Mouse (Mus musculus): Measurements from ENCODE around the gene P2rx5.
A peak's percentile ranks its signal among the peaks of the same experiment; 100 is the strongest.

Gene P2rx5

DNA sequence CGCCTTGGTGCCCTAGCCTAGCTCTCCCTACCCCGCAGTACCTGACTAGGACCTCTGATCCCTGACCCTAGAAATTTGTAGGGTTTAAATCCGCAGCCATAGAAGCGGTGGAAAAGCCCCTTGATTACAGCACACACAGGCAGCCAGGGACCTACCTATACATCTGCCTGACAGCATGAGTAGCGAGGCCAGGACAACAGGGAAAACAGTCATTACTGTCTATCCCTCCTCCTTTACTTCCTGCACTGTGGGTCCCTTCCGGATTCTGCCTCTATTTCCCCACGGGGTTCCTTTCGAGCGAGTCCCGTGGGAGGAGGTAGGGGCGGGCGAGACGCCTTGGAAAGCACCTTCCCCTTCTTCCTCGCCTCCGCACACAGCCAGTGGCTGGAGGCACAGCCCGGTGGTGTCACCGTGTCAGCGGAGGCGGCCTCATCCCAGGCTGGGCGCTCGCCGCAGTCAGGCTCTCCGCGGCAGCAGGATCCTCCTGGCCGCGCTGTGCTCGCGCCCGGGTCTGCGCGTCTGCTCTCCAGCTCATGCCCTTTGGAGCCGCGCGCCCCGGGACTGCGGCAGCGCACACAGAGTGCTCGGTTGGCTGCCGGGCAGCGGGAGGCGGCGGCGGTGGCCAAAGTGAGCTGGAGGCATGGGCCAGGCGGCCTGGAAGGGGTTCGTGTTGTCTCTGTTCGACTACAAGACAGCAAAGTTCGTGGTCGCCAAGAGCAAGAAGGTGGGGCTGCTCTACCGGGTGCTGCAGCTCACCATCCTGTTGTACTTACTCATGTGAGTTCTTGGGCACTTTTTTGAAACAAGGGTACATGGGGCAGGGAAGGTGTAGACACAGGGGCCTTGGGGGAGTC is at the start of gene P2rx5:
TSS of gene P2rx5 (plus strand) at position 465 of the 854 bp plus-strand sequence.
- no peak for DNase-seq (ENCODE audit: low spot score)

DNA sequence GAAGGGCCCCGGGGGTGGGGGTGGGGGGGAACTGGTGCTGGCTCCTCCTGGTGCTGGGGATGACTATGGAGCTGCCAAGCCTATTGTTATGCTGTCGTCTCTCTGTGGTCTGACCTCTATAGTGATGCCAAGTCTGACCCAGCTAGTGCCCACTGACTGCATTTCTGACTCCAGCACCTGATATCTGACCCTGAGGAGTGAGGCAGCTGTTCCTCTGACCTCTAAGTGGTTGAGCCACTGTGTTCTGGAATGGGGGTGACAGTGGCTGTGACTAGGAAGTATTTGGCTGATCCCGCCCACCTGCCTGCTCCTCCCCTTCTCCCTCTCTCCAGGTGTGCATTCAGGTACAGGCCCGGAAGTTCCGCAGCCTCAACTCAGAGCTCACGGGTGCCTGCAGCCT is 48.8 kb upstream of the P2rx5 start:
- no peak for DNase-seq (ENCODE audit: low spot score)

DNA sequence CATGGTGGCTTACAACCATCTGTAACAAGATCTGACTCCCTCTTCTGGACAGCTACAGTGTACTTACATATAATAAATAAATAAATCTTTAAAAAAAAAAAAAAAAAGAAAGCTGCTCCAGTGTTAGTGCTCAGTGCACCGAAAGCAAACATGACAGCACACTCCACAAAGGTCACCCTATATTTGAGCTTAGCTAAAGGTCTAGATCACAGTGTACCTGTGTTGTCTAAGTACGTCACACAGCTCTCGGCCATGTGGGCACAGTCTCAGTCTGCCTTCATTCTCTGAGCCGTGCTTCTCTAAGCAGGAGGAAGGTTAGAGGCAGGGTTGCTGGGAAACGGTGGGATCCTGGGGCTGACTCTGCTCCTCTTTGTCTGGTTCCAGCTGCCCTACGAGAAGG is 33.7 kb upstream of the P2rx5 start:
- DNase-seq (ENCODE audit: low spot score) = no peak

DNA sequence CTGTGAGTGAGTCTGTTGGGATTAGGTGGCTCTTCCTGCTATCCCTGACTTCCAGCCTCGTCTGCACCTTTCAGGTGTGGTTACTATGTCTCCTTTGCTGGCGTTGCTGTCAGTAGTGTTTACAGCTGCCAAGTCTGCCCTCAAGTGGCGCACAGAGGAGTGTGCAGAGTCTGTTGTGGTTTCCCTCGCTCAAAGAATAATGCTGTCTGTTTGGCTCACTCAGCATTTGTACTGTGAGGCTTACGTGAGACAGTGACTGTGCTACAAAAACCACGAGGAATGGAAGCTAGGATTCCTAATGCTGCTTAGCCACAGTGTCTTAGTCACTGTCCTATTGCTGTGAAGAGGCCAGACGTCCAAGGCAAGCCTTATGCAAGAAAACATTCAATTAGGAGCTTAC is 29.2 kb upstream of the P2rx5 start:
- DNase-seq (ENCODE audit: low spot score) = no peak

DNA sequence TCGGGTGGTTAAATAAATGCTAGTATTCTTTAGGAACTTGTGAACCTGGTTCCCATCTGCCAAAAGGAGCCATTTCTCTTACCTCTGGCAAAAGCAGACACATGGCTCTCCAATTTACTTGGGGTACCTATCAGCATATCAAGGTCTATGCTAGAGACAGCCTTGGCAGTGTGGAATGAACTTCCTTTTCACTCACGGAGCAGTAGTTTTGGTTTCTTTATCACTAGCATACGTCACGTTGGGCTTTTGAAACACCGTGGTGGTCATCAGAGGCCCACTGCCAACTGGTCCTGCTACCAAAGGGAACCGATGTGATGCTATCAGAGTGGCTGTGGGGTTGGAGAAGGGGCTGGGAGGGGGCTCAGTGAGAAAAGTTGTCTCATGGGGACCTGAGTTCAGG is 27.2 kb upstream of the P2rx5 start:
- no peak for DNase-seq (ENCODE audit: low spot score)

DNA sequence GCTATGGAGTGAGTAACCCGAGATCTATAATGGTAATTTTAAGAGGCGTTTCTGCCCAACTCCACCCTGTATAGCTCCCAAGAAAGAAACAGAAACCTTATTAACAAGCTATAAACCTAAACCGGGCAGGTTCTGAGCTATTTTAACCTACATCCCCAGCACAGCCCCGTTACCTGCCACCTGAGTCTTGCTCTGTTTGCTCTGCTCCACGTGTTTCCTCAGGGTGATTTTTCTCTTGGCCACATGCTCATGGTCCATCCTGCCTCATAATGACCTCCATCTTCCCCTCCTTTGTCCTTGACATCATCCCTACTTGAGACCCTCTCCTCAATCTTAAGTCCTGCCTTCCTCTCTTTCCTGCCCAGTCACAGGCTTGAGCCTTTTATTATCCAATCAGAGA is 26.0 kb upstream of the P2rx5 start:
- no peak for DNase-seq (ENCODE audit: low spot score)

DNA sequence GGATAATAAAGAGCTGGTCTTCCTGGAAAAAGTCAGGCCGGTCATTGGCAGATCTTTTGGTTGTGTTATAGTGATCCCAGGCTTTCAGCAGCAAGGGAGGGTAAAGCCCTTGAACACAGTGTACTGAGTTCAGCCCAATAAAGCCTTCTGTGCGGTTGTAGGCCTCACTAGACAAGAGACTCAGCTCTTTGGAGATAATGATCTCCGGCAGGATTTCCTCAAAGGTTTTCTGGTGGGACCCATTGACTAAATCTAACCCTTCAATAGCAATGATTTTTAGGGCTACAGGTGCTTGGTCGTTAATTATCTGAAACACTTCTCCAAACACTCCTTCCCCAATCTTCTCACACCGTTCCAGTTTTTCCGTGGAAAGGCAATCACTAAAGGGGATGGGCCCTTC is 23.6 kb upstream of the P2rx5 start:
- no peak for DNase-seq (ENCODE audit: low spot score)

DNA sequence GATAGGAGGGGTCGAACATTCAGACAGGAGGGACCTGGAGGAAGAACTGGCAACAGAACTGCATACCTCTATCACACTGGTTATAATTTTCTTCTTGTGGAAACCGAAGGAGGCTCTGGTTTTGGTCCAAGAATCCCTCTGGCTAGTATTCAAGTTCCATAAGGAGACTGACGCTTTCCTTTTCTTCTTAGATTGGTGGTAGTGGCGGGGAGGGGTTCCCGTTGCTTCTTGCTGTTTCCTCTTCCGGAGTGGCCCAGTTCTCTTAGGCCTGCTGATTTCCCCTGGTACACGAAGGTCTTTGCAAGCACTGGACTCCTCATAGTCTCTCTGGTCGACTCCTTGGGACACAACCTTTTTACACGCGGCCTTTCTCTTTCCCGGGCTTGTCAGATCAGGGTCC is 23.1 kb upstream of the P2rx5 start:
- DNase-seq (ENCODE audit: low spot score) = no peak

DNA sequence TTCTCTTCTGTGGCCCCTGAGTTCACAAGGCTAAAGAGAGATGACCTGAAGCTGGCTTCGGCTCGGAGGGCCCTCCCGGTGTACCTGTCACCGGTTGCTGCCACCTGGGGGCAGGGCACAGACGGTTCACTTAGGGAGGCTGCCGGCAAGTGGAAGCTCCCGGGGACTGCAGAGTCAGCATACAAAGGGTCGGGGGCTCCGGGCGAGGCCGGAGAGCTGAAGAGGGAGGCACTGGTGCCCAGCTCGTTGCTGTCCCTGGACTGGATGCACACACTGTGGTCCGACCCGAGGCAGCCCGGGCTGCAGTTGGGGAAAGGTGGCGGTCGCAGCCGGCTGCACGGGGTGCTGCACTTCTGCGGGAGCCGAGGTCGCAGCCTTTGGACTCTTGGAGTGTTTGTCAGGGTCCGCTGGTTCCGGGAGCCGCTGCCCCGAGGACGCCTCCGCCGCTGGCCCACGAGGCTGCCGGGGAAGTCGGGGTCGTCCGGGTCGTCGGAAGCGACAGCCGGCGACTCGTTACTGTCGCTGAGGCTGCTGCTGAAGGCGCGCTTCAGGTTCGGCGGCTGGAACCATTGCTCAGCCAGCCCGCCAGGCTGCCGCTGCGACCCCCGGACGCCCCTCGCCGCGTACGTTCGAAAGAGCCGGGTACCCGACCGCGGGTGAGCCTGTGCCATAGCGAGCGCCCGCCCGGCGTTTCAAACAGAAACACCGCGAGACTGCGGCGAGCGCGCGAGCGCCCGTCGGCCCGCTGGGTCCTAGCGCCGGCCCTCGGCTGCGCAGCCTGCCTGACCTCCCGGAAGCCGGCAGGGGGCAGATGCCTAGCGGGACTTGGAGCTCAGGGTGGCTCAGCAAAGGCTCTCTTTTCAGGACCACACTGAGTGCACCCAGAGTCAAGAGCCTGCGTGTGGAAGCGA is 22.4 kb upstream of the P2rx5 start, which contains the start of gene Haspin:
TSS of gene Haspin (minus strand) at position 704 of the 911 bp plus-strand sequence.
- DNase-seq (ENCODE audit: low spot score) = peak; percentile 75

DNA sequence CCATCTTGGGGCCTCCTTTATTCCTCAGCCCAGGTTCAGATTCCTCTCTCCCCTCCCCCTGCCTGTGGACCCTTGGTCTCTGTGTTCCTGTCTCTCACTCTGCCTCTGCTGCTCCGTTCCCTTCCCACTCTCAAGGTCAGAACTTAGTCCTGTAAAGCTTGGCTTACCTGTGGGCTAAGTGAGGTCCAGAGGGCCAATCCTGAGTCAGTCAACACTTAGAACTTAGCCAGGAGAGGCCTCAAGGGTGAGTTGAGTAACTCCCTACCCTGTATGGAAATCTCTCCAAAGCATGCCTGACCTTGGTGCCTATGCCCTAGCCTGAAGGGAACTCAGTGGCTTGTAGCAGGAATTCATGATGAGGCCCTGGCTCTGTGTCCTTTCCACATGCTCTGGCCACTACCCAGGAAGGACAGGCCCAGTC is 15.9 kb upstream of the P2rx5 start:
- no peak for DNase-seq (ENCODE audit: low spot score)

DNA sequence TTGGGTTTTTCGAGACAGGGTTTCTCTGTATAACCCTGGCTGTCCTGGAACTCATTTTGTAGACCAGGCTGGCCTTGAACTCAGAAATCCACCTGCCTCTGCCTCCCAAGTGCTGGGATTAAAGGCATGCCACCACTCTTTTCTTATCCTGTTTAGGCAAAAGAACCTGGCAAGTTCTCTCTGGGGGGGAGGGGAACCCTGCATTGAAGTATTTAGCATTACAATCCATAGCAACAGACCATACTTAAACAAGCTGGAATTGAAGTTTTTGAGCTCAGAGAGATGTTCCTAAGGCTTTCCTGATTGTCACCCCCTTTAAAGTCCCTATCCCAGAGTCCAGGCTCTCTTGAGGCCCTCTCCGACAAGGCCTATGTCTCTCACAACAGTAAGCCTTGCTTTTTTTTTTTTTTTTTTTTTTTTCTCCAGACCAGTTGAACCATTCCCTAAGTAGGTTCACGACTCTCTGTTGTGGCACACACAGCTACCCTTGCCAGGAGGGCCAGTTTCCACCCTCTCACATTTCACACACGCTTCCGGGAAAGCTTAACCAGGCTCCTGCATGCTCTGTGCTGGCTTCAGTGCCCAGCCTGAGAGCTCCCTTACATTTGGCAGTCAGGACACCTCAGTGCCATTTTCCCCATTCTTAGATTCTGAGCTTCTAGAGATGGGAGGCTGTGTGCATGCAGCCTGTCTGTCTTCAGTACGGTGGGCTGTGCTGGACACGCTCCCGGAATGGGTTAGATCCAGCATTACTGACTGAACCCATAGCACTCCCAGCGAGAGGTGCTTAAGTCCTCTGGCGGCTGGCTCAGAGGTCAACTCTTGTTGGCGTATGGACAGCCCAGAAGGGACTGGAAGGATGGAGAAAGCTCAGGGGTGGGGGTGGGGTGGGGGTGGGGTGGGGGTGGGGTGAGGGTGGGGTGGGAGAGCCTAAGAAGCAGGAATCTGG is 13.9 kb upstream of the P2rx5 start:
- DNase-seq (ENCODE audit: low spot score) = no peak

DNA sequence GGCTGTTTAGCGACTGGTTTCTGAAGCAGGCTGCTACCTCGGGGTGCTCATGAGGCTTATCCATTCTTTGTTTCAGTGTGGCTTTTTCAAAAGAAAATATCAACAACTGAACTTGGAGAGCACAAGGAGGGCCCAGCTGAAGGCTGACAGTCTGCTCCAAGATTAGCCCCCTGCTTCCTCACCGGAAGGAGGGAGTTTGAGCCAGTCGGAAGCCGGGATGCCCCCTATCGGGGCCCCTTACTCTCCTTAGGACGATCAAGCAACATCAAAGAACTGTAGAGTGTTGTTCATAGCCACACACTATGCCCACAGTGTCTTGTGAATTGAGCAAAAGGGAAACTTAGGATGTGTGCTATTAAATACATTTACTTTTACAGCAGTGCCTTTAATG is 13.3 kb upstream of the P2rx5 start:
- no peak for DNase-seq (ENCODE audit: low spot score)

DNA sequence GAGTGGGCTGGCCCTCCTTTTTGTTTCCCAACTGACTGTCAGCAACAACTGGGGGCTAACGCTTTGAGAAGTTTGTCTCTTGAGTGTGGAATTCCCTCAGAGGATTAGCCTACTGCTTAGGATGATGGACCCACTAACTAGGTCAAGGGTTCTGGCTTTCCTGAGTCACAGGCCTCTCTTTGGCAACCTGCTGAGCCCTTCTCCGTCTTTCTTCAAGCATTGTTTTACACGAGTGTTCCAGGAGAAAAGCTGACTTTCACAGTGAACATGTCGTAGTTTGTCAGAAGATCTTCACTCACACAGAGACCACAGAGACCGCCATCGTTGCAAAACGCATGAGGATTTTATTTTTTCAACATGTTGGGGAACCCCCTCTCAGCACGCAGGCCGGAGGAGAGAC is 12.0 kb upstream of the P2rx5 start:
- no peak for DNase-seq (ENCODE audit: low spot score)

DNA sequence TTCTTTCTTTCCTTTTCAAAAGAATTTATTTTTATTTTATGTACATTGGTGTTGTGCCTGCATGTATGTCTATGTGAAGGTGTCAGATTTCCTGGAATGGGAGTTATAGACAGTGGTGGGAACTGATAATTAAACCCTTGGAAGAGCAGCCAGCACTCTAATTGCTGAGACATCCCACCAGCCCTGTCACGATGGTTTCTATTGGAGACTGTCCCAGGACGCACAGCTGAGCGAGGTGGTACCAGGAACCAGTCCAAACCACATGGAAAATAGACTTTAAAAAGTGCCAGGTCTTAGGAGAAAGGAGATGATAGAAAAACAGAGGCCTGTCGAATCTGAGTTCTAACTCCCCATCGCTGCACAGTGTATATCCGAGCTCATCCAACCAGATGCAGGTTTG is 5.2 kb upstream of the P2rx5 start:
- DNase-seq (ENCODE audit: low spot score) = no peak

DNA sequence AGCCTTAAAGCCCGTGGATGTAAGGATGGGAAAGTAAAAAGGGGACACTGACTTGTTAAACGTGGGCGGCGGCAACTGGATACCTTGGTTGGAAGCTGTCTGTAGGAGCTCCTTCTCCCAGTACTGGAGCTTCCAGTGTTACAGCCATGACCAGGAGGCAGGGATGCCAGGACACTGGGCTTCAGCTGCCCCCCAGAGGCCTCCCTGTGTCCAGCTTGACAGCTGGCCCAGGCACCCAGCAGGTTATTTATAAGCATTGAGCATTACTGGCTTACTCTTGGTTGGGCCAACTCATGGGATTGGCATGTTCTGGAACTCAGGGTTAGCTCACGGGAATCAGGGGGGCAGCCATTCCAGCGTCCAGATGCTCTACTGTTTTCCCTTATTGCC is 585 bp downstream of the P2rx5 start:
- no peak for DNase-seq (ENCODE audit: low spot score)

DNA sequence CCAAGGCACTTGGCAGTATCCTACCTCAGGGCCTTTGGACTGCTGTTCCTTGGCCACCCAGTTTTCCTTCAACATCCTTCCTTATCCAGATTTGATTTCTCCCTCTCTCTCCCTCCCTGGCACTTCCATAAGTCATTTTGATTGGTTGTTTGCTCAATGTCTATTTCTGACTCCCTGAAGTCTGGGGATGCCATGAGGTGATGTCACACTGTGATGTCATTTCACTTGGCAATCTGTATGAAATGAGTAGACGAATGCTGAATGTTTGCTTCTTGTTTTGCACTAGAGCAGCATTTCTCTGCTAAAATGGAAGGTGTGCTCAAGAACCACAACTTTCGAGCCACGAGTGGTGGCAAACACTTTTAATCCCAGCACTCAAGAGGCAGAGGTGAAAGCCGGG is 1.4 kb downstream of the P2rx5 start:
- no peak for DNase-seq (ENCODE audit: low spot score)

DNA sequence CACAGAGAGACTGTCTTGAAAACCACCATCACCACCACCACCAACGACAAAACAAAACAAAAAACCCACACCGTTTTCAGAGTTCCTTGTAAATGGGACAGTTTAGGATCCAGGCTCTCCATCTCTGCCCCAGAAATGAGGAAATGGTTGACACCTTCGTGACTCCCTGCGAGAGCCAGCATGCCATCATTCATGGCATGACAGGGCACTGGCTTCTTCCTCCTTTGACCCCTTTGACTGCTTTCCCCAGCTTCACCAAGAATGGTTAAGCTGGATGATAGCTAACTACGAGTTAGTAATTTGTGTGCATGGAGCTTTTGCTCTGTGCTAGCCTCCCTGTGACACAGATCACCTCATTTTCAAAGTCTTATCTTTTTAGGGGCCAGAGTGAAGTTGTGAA is 2.1 kb downstream of the P2rx5 start:
- no peak for DNase-seq (ENCODE audit: low spot score)

DNA sequence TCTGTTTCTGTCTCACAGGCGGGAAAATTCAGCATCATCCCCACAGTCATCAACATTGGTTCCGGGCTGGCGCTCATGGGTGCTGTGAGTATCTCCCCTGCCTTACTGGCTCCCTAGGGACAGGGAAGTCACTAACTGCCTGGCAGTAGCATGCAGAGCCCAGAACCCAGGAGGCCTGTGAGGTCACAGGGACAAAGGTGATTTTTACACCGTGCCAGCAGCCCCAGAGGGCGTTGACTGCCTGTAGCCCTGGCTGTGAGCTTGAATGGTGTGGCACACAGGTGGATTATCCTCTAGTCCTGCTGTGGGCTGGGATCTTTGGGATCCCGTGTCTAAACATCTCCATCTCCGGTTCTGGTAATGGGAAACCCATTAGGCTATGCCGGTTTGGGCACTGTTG is 7.8 kb downstream of the P2rx5 start:
- no peak for DNase-seq (ENCODE audit: low spot score)

DNA sequence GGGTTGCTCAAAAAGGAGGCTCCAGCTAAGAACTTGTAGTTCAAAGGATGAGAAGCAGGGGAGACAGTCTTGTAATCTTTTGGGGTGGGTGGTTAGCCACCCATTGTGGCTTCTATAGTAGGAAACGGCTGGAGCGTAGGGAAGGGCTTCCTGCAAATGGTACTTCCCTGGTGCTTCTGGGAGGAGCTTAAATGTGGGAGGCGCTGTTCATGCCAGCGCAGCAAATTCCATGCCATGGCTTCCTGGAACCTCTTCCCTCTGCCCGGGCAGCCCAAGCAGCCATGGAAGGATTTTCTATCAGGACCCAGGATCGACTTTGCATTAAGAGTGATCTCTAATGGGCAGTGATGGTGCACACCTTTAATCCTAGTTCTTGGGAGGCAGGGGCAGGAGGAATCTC is 8.4 kb downstream of the P2rx5 start:
- DNase-seq (ENCODE audit: low spot score) = no peak

DNA sequence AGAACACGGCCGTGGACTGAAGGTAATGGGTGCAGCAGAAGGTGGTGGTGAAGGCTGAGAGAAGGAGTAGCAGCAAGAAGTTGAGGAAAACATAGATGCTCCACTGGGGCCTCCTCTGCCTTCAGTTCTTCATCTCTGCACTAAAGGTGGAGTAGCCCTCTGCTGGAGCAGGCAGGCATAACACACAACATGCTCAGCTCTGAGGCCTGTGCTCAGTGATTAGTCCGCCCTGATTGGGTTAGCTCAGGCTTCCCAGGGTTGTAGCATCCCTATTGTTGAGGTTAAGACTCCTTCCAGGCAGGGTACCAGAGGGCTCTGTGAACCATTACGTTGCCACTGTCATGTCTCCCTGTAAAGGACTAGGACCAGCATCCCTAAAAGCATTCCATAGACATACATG is 9.0 kb downstream of the P2rx5 start:
- DNase-seq (ENCODE audit: low spot score) = no peak

DNA sequence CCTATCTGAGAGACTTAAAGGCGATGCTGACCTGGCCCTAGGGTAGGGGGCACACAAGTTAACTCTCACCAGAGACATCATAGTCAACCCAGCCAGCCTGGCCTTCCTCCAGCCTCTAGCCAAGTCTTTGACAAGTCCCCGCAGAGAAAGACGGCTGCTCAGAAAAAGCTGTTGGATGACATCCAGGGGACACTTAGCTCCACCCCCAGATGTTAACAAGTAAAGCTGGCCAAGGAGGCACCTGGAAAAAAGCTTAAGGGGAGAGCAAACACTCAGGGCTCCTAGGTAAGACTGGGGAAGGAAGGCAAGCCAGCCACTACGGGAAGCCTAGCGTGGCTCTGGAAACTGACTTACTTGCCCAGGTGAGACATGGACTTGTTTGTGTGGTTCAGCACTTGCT is 12.0 kb downstream of the P2rx5 start:
- DNase-seq (ENCODE audit: low spot score) = no peak

DNA sequence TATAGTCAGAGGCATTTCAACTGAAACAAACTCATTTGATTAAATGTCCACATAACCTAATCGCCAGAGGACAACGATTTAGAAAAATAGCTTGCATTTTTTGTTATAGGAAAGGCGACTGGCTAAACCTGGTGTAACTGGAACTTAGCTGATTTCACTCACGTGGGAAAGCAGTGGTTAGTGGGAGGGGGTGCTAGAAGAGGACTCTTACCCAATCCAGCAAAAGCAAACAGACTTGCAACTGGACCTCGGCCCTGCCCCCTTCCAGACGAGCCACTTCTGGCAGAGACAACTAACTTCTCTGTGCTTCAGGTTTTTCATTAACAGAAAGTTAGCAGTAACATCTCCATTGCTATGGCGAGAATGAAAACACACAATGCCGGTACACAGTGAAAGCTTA is 15.4 kb downstream of the P2rx5 start:
- DNase-seq (ENCODE audit: low spot score) = no peak
